Mouse (Mus musculus) liver, adult 2 months (tissue): Measurements from ENCODE around the gene Ltb4r1. TPM values are rescaled to one million over a fixed set of nuclear protein-coding genes. Genes with fewer than 3 reads are reported as not detected.

ENCODE experiments used
- DNase-seq: peaks from one replicate; pipeline ENCODE4 v3.0.0-alpha.2; 2011; ENCODE audit warnings: low read depth, low spot score; ENCODE audit errors: extremely low read depth
- H3K27ac ChIP-seq: fragments of 200-500 bp; replicated peaks from 2 replicates; pipeline ENCODE4 v1.5.1; 2012; ENCODE audit warnings: low read depth, mild to moderate bottlenecking, control low read depth, inconsistent platforms, low read length; ENCODE audit not compliant: insufficient read depth
- H3K27me3 ChIP-seq: fragments of 200-500 bp; 2 replicates; pipeline ENCODE4 v1.6.1; 2012; ENCODE audit warnings: mild to moderate bottlenecking, moderate library complexity, low read length, inconsistent platforms; ENCODE audit not compliant: control insufficient read depth, insufficient read depth
- H3K36me3 ChIP-seq: fragments of 200-500 bp; 2 replicates; pipeline ENCODE4 v1.6.1; 2012; ENCODE audit warnings: low read length, inconsistent platforms; ENCODE audit not compliant: control insufficient read depth, insufficient read depth
- H3K4me1 ChIP-seq: fragments of 200-500 bp; 2 replicates; pipeline ENCODE4 v1.6.1; 2011; ENCODE audit warnings: low read length; ENCODE audit not compliant: control insufficient read depth, insufficient read depth
- H3K4me3 ChIP-seq: fragments of 200-500 bp; 2 replicates; pipeline ENCODE4 v1.5.1; 2011; ENCODE audit warnings: low read depth, mild to moderate bottlenecking, control low read depth, low read length, moderate library complexity; ENCODE audit not compliant: insufficient read depth
- H3K79me2 ChIP-seq: fragments of 200-500 bp; 2 replicates; pipeline ENCODE4 v1.6.1; 2012; ENCODE audit warnings: inconsistent platforms, mild to moderate bottlenecking, low read length, moderate library complexity; ENCODE audit not compliant: control insufficient read depth, insufficient read depth
- H3K9ac ChIP-seq: fragments of 200-500 bp; 2 replicates; pipeline ENCODE4 v1.6.1; 2012; ENCODE audit warnings: low read depth, mild to moderate bottlenecking, control low read depth, inconsistent platforms, low read length
- CTCF ChIP-seq: fragments of 200-500 bp; IDR thresholded peaks from 2 replicates; pipeline ENCODE4 v1.5.1; 2011; ENCODE audit warnings: low read depth, low read length, control low read depth
- POLR2A ChIP-seq: fragments of 200-500 bp; IDR thresholded peaks from 2 replicates; pipeline ENCODE4 v1.6.1; 2011; ENCODE audit warnings: low read length, control low read depth; ENCODE audit not compliant: insufficient read depth; ENCODE audit errors: extremely low read depth
- WGBS: fragments of 180-500 bp; shearing (Covaris S2); methylation state at CpG from one replicate; pipeline ENCODE4 v1.1.7; 2018; 5-methylcytosine and 5-hydroxymethylcytosine counted together
- polyA plus RNA-seq: library from polyadenylated mRNA; depleted of rRNA; stranded (reverse); fragments of >200 nt; gene quantifications from 2 replicates; pipeline ENCODE4 v1.2.3, GENCODE M21; 2012; rRNA removed
- total RNA-seq: library from RNA; depleted of rRNA; stranded (reverse); fragments of >200 nt; gene quantifications from 2 replicates; pipeline ENCODE4 v1.2.3, GENCODE M21; 2014; rRNA removed

The Ltb4r1 gene
- total and polyA plus RNA-seq, 2 experiments = 0.28 to 1.4 TPM

- peak; percentile 30 for DNase-seq
Measured at GRCm38 (mm10) chr14:55814885-55815284, 49.1 kb downstream of the Ltb4r1 start.

DNA sequence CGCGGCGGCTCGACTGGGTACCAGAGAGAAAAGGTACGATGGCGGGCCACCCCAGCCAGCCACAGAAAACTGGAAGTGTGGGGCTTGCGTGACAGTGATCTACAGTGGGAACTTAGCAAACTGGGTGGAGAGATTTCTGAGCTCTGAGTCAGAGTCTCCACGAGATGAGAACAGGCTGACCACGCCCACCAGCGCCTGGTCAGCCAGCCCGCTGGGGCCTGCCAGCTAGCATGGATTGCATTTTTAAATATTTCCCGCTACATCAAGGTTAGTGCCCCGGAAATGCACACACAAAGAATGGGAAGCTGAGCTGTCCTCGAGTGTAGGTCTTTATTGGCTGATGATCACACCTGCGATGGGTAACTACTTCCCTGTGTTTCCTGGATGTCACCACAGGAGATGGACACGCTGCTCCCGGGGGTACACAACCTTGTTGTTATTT lies 49.6 kb downstream of the Ltb4r1 start:
- Histone ChIP-seq H3K27ac (no peak overlapping the region), H3K4me1 (no peaks in the 10 kb centered on the region), H3K4me3 (peak overlapping the region; percentile 26; the same call in 1 of the 2 replicates), H3K9ac (no peak overlapping the region), H3K79me2 (no peaks in the 10 kb centered on the region), H3K36me3 (no peaks in the 10 kb centered on the region), H3K27me3 (no peaks in the 10 kb centered on the region)
- WGBS = 20% methylated on average over 17 of the region's 17 CpGs
- TF ChIP-seq CTCF (no peak), POLR2A (no peak)
- DNase-seq = no peak

More at GRCm38 (mm10) chr14:55814885-55815284, 49.1 kb downstream of the Ltb4r1 start:
- no peaks in the 10 kb centered on the region for H3K27me3 ChIP-seq
- no peaks in the 10 kb centered on the region for H3K36me3 ChIP-seq
- no peak overlapping the region for H3K27ac ChIP-seq
- no peak overlapping the region for H3K9ac ChIP-seq
- no peak for TF ChIP-seq CTCF
- TF ChIP-seq POLR2A = no peak
- peak overlapping the region; percentile 26; the same call in 1 of the 2 replicates for H3K4me3 ChIP-seq
- no peaks in the 10 kb centered on the region for H3K4me1 ChIP-seq
- WGBS = 30% methylated on average over 16 of the region's 16 CpGs
- H3K79me2 ChIP-seq = no peaks in the 10 kb centered on the region

Other genes starting within 250 kb of the Ltb4r1 start
Only the 30 nearest of the 34 such genes appear.
- 3.8 and 7.5 TPM in 2 replicates for gene Fitm1, start 190.3 kb upstream of the Ltb4r1 start, total RNA-seq
- 45.7 and 60.2 TPM in 2 replicates for gene Fitm1, start 190.3 kb upstream of the Ltb4r1 start, polyA plus RNA-seq
- gene Psme1, start 187.8 kb upstream of the Ltb4r1 start, total RNA-seq = 78.5 and 94.2 TPM in 2 replicates
- gene Psme1, start 187.8 kb upstream of the Ltb4r1 start, polyA plus RNA-seq = 46.9 and 59.9 TPM in 2 replicates
- gene Emc9, start 180.7 kb upstream of the Ltb4r1 start, total RNA-seq = 32.7 and 36.1 TPM in 2 replicates
- gene Emc9, start 180.7 kb upstream of the Ltb4r1 start, polyA plus RNA-seq = 46.8 and 57.2 TPM in 2 replicates
- gene Psme2, start 174.8 kb upstream of the Ltb4r1 start, total RNA-seq = 110 and 142 TPM in 2 replicates
- 55.9 and 56.9 TPM in 2 replicates for gene Psme2, start 174.8 kb upstream of the Ltb4r1 start, polyA plus RNA-seq
- gene Rnf31, start 174.3 kb upstream of the Ltb4r1 start, total RNA-seq = 4.9 and 8.0 TPM in 2 replicates
- 15.4 and 20.4 TPM in 2 replicates for gene Rnf31, start 174.3 kb upstream of the Ltb4r1 start, polyA plus RNA-seq
- gene Irf9, start 162.4 kb upstream of the Ltb4r1 start, total RNA-seq = 21.1 and 24.2 TPM in 2 replicates
- 36.8 and 45.0 TPM in 2 replicates for gene Irf9, start 162.4 kb upstream of the Ltb4r1 start, polyA plus RNA-seq
- 0.34 and 0.46 TPM in 2 replicates for gene Rec8, start 147.9 kb upstream of the Ltb4r1 start, total RNA-seq
- 0.54 and 2.3 TPM in 2 replicates for gene Rec8, start 147.9 kb upstream of the Ltb4r1 start, polyA plus RNA-seq
- 16.8 and 32.6 TPM in 2 replicates for gene Ipo4, start 130.0 kb upstream of the Ltb4r1 start, total RNA-seq
- gene Ipo4, start 130.0 kb upstream of the Ltb4r1 start, polyA plus RNA-seq = 42.0 and 53.0 TPM in 2 replicates
- gene Gm49378, start 128.1 kb upstream of the Ltb4r1 start, total RNA-seq = 1.1 and 2.1 TPM in 2 replicates
- gene Gm49378, start 128.1 kb upstream of the Ltb4r1 start, polyA plus RNA-seq = 7.0 and 7.9 TPM in 2 replicates
- gene Tm9sf1, start 122.2 kb upstream of the Ltb4r1 start, total RNA-seq = 46.5 and 62.0 TPM in 2 replicates
- gene Tm9sf1, start 122.2 kb upstream of the Ltb4r1 start, polyA plus RNA-seq = 66.3 and 70.4 TPM in 2 replicates
- gene Tssk4, start 115.8 kb upstream of the Ltb4r1 start, total RNA-seq = 0.09 and 0.47 TPM in 2 replicates
- 0.18 and 0.24 TPM in 2 replicates for gene Tssk4, start 115.8 kb upstream of the Ltb4r1 start, polyA plus RNA-seq
- 10.1 and 10.3 TPM in 2 replicates for gene Mdp1, start 105.5 kb upstream of the Ltb4r1 start, total RNA-seq
- 9.8 and 10.5 TPM in 2 replicates for gene Mdp1, start 105.5 kb upstream of the Ltb4r1 start, polyA plus RNA-seq
- 13.1 and 14.9 TPM in 2 replicates for gene Gmpr2, start 94.0 kb upstream of the Ltb4r1 start, total RNA-seq
- 9.9 and 11.6 TPM in 2 replicates for gene Gmpr2, start 94.0 kb upstream of the Ltb4r1 start, polyA plus RNA-seq
- gene Nedd8, start 93.8 kb upstream of the Ltb4r1 start, total RNA-seq = 94.7 and 99.4 TPM in 2 replicates
- gene Nedd8, start 93.8 kb upstream of the Ltb4r1 start, polyA plus RNA-seq = 209 and 225 TPM in 2 replicates
- gene Tinf2, start 84.1 kb upstream of the Ltb4r1 start, total RNA-seq = 7.7 and 8.5 TPM in 2 replicates
- 8.1 and 8.2 TPM in 2 replicates for gene Tinf2, start 84.1 kb upstream of the Ltb4r1 start, polyA plus RNA-seq
- gene Tgm1, start 52.0 kb upstream of the Ltb4r1 start, total RNA-seq = 7.9 and 8.4 TPM in 2 replicates
- gene Tgm1, start 52.0 kb upstream of the Ltb4r1 start, polyA plus RNA-seq = 22.8 and 24.2 TPM in 2 replicates
- 28.7 and 31.5 TPM in 2 replicates for gene Rabggta, start 43.7 kb upstream of the Ltb4r1 start, total RNA-seq
- 64.0 and 65.1 TPM in 2 replicates for gene Rabggta, start 43.7 kb upstream of the Ltb4r1 start, polyA plus RNA-seq
- gene Dhrs1, start 20.3 kb upstream of the Ltb4r1 start, total RNA-seq = 109 and 140 TPM in 2 replicates
- gene Dhrs1, start 20.3 kb upstream of the Ltb4r1 start, polyA plus RNA-seq = 263 and 286 TPM in 2 replicates
- gene Nop9, start 20.3 kb upstream of the Ltb4r1 start, total RNA-seq = 11.0 and 13.0 TPM in 2 replicates
- 11.8 and 15.1 TPM in 2 replicates for gene Nop9, start 20.3 kb upstream of the Ltb4r1 start, polyA plus RNA-seq
- 101 and 128 TPM in 2 replicates for gene Cideb, start 7.5 kb upstream of the Ltb4r1 start, total RNA-seq
- 483 and 586 TPM in 2 replicates for gene Cideb, start 7.5 kb upstream of the Ltb4r1 start, polyA plus RNA-seq
- gene Ltb4r2, start 4.5 kb upstream of the Ltb4r1 start, total RNA-seq = 0.74 and 0.94 TPM in 2 replicates
- gene Ltb4r2, start 4.5 kb upstream of the Ltb4r1 start, polyA plus RNA-seq = 1.9 and 2.6 TPM in 2 replicates
- gene Adcy4, start 18.1 kb downstream of the Ltb4r1 start, total RNA-seq = 2.4 and 3.6 TPM in 2 replicates
- 3.3 and 4.5 TPM in 2 replicates for gene Adcy4, start 18.1 kb downstream of the Ltb4r1 start, polyA plus RNA-seq
- 0.94 and 1.8 TPM in 2 replicates for gene Ripk3, start 22.9 kb downstream of the Ltb4r1 start, total RNA-seq
- gene Ripk3, start 22.9 kb downstream of the Ltb4r1 start, polyA plus RNA-seq = 1.4 and 4.0 TPM in 2 replicates
- 0.18 and 0.60 TPM in 2 replicates for gene Nfatc4, start 57.2 kb downstream of the Ltb4r1 start, total RNA-seq
- gene Nfatc4, start 57.2 kb downstream of the Ltb4r1 start, polyA plus RNA-seq = 0.30 and 0.43 TPM in 2 replicates
- gene Nynrin, start 88.0 kb downstream of the Ltb4r1 start, total RNA-seq = 0.65 and 0.81 TPM in 2 replicates
- 0.66 and 0.71 TPM in 2 replicates for gene Nynrin, start 88.0 kb downstream of the Ltb4r1 start, polyA plus RNA-seq
- gene Cbln3, start 118.4 kb downstream of the Ltb4r1 start, total RNA-seq = 0.18 and 0.34 TPM in 2 replicates
- 0.49 and 0.64 TPM in 2 replicates for gene Cbln3, start 118.4 kb downstream of the Ltb4r1 start, polyA plus RNA-seq
- gene Khnyn, start 119.0 kb downstream of the Ltb4r1 start, total RNA-seq = 29.8 and 32.5 TPM in 2 replicates
- gene Khnyn, start 119.0 kb downstream of the Ltb4r1 start, polyA plus RNA-seq = 13.3 and 15.4 TPM in 2 replicates
- 7.0 and 10.4 TPM in 2 replicates for gene Sdr39u1, start 134.3 kb downstream of the Ltb4r1 start, total RNA-seq
- gene Sdr39u1, start 134.3 kb downstream of the Ltb4r1 start, polyA plus RNA-seq = 13.4 and 16.1 TPM in 2 replicates
- not detected in 2 replicates for gene Cma1, start 178.7 kb downstream of the Ltb4r1 start, total RNA-seq
- gene Cma1, start 178.7 kb downstream of the Ltb4r1 start, polyA plus RNA-seq = not detected in 2 replicates
- not detected in 2 replicates for gene Cma2, start 185.0 kb downstream of the Ltb4r1 start, total RNA-seq
- gene Cma2, start 185.0 kb downstream of the Ltb4r1 start, polyA plus RNA-seq = not detected in 2 replicates